In the genomic region with DNA sequence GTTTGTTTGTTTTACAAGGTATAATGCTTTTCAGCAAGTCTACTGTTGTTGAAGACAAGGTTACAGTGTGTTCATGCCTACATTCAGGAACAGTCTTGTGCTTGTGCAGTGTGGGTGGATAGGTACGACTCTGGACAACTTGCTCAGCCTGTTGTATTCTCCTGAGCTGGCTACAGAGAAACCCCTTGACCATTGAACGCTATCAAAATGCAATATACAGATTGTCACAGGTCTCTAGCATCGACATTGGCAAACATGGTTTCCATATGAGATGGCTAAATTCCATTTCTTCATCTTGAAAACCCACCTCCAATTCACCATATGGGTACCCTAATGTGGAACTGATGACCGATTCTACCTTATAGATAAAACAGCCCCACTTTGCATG, we compare ENCODE assay signal across 13 mouse cellular contexts. TPM values are rescaled to one million over a fixed set of nuclear protein-coding genes. Genes with fewer than 3 reads are reported as not detected.
DNase-seq lines count a peak whose midpoint lies in the region; ATAC-seq lines count a peak whose summit lies in the region.
"Had no signal": no experiment of that assay in that cellular context is flagged by ENCODE, and none has a peak within 500 bp of the region (broad histone marks: within the 10 kb centered on the region; RNA-seq: fewer than 3 reads in every experiment).

No protein-coding gene starts in this region.

- peak; percentile 9 for DNase-seq in neural tube, embryonic 11.5 days (ENCODE audit: low spot score)
- DNase-seq in neural tube, embryonic 10.5 days (ENCODE audit: extremely low spot score, low spot score): no peak
- DNase-seq in hindbrain, embryonic 10.5 days (ENCODE audit: low spot score): no peak
- DNase-seq in layer of hippocampus, adult 9-10 months (ENCODE audit: low spot score): no peak
- no peak for DNase-seq in spleen, postnatal 36 days (ENCODE audit: low spot score in 2 of 2)
- DNase-seq: kidney, postnatal 25 days; liver, postnatal 0 days had no signal

- no peaks in the 10 kb centered on the region for H3K36me3 ChIP-seq in neural tube, embryonic 11.5 days (ENCODE audit: control insufficient read depth, insufficient read depth, low read length)
- H3K36me3 ChIP-seq in hindbrain, embryonic 10.5 days: 0 out of 2 replicates have a peak, but pooled peaks cover 4% of the 10 kb centered on the region
- no peaks in the 10 kb centered on the region for H3K36me3 ChIP-seq in midbrain, embryonic 13.5 days
- no peaks in the 10 kb centered on the region for H3K36me3 ChIP-seq in kidney, embryonic 16.5 days (ENCODE audit: insufficient read depth, low read length)
- H3K36me3 ChIP-seq: limb, embryonic 13.5 days had no signal

- H3K4me3 ChIP-seq in neural tube, embryonic 11.5 days (ENCODE audit: low read depth, low read length): no peak overlapping the region
- H3K4me3 ChIP-seq in hindbrain, embryonic 10.5 days: peak overlapping the region; percentile 48; the same call in 1 of the 2 replicates
- no peak overlapping the region for H3K4me3 ChIP-seq in midbrain, embryonic 13.5 days (replicated peaks)
- H3K4me3 ChIP-seq in kidney, embryonic 16.5 days (ENCODE audit: low read length): no peak overlapping the region

- peak overlapping the region; percentile 81 for H3K27ac ChIP-seq in neural tube, embryonic 11.5 days (ENCODE audit: low read depth, low read length)
- H3K27ac ChIP-seq in hindbrain, embryonic 10.5 days: 0 out of 2 replicates have a peak overlapping the region, but pooled peaks have one; percentile 81
- peak overlapping the region; percentile 63 for H3K27ac ChIP-seq in midbrain, embryonic 13.5 days
- H3K27ac ChIP-seq in kidney, embryonic 16.5 days (ENCODE audit: low read length): no peak overlapping the region
- H3K27ac ChIP-seq: limb, embryonic 13.5 days; macrophage had no signal

- peak overlapping the region; percentile 27 for H3K4me2 ChIP-seq in neural tube, embryonic 11.5 days (ENCODE audit: low read depth)
- peak overlapping the region; percentile 54 for H3K4me2 ChIP-seq in midbrain, embryonic 13.5 days (replicated peaks)
- H3K4me2 ChIP-seq in kidney, embryonic 16.5 days (replicated peaks; ENCODE audit: low read depth, low read length): no peak overlapping the region

- H3K9ac ChIP-seq in neural tube, embryonic 11.5 days (ENCODE audit: low read length): 0 out of 2 replicates have a peak overlapping the region, but pooled peaks have one; percentile 14
- 0 out of 2 replicates have a peak overlapping the region, but pooled peaks have one; percentile 25 for H3K9ac ChIP-seq in midbrain, embryonic 13.5 days (replicated peaks)
- H3K9ac ChIP-seq in kidney, embryonic 16.5 days (replicated peaks; ENCODE audit: low read length): no peak overlapping the region
- H3K9ac ChIP-seq: limb, embryonic 13.5 days; liver, postnatal 0 days had no signal

- peaks cover 3% of the 10 kb centered on the region; the same call in 1 of the 2 replicates for H3K4me1 ChIP-seq in neural tube, embryonic 11.5 days (ENCODE audit: control insufficient read depth, insufficient read depth, low read length)
- H3K4me1 ChIP-seq in hindbrain, embryonic 10.5 days (replicated peaks): peaks cover 42% of the 10 kb centered on the region
- H3K4me1 ChIP-seq in midbrain, embryonic 13.5 days (replicated peaks): peaks cover 26% of the 10 kb centered on the region
- peaks cover 2% of the 10 kb centered on the region; the same call in 1 of the 2 replicates for H3K4me1 ChIP-seq in kidney, embryonic 16.5 days (ENCODE audit: insufficient read depth, low read length)

- 9% methylated on average over 4 of the region's 4 CpGs for WGBS in neural tube, embryonic 11.5 days
- 9% methylated on average over 4 of the region's 4 CpGs for WGBS in hindbrain, embryonic 10.5 days
- 9% methylated on average over 4 of the region's 4 CpGs for WGBS in midbrain, embryonic 13.5 days
- 9% methylated on average over 4 of the region's 4 CpGs for WGBS in kidney, embryonic 16.5 days

- H3K9me3 ChIP-seq in neural tube, embryonic 11.5 days (ENCODE audit: control insufficient read depth, low read length): no peaks in the 10 kb centered on the region
- no peaks in the 10 kb centered on the region for H3K9me3 ChIP-seq in hindbrain, embryonic 10.5 days
- H3K9me3 ChIP-seq in midbrain, embryonic 13.5 days: no peaks in the 10 kb centered on the region
- H3K9me3 ChIP-seq in kidney, embryonic 16.5 days (ENCODE audit: low read length): no peaks in the 10 kb centered on the region
- H3K9me3 ChIP-seq: limb, embryonic 13.5 days had no signal

- peaks cover 61% of the 10 kb centered on the region for H3K27me3 ChIP-seq in neural tube, embryonic 11.5 days (ENCODE audit: control insufficient read depth, insufficient read depth, low read length)
- peaks cover 100% of the 10 kb centered on the region for H3K27me3 ChIP-seq in hindbrain, embryonic 10.5 days (ENCODE audit: insufficient read depth, poor library complexity, severe bottlenecking)
- peaks cover 71% of the 10 kb centered on the region for H3K27me3 ChIP-seq in midbrain, embryonic 13.5 days
- H3K27me3 ChIP-seq in kidney, embryonic 16.5 days (ENCODE audit: insufficient read depth, low read length): peaks cover 88% of the 10 kb centered on the region

- no peak for ATAC-seq in neural tube, embryonic 11.5 days (ENCODE audit: insufficient read depth, low FRiP score, low TSS enrichment)
- ATAC-seq in midbrain, embryonic 13.5 days: no peak
- ATAC-seq in kidney, embryonic 16.5 days (ENCODE audit: low FRiP score, low TSS enrichment): no peak
- ATAC-seq: liver, postnatal 0 days had no signal

RNA-seq across cellular contexts. Expression of a gene that starts 5.9 kb away (rescaled TPM):
- polyA plus RNA-seq in neural tube, embryonic 11.5 days (2014; fragmentation: Nextera tagmentation; extraction: Ambion mirVana): 52.2 and 58.1 TPM in 2 replicates
- 16.9 and 19.8 TPM in 2 replicates for polyA plus RNA-seq in hindbrain, embryonic 10.5 days (2016; fragmentation: Nextera tagmentation; extraction: Ambion mirVana)
- polyA plus RNA-seq in midbrain, embryonic 13.5 days (2015; fragmentation: Nextera tagmentation; extraction: Ambion mirVana): 53.2 and 56.6 TPM in 2 replicates
- not detected in 2 replicates for polyA plus RNA-seq in kidney, embryonic 16.5 days (2015; fragmentation: Nextera tagmentation; extraction: Ambion mirVana)
- polyA plus RNA-seq: heart, embryonic 14.5 days; liver, postnatal 0 days; macrophage; thymus, postnatal 0 days had no signal

RNA-seq across cellular contexts. Expression of a gene that starts 9.3 kb away (rescaled TPM):
- 17.3 and 17.9 TPM in 2 replicates for polyA plus RNA-seq in neural tube, embryonic 11.5 days (2014; fragmentation: Nextera tagmentation; extraction: Ambion mirVana)
- 6.9 and 8.1 TPM in 2 replicates for polyA plus RNA-seq in hindbrain, embryonic 10.5 days (2016; fragmentation: Nextera tagmentation; extraction: Ambion mirVana)
- 14.8 and 16.4 TPM in 2 replicates for polyA plus RNA-seq in midbrain, embryonic 13.5 days (2015; fragmentation: Nextera tagmentation; extraction: Ambion mirVana)
- polyA plus RNA-seq in kidney, embryonic 16.5 days (2015; fragmentation: Nextera tagmentation; extraction: Ambion mirVana): not detected in 2 replicates
- polyA plus RNA-seq: heart, embryonic 14.5 days; liver, postnatal 0 days; macrophage; thymus, postnatal 0 days had no signal

Comparison
In these comparisons a context has a peak if more than half of its experiments do, and no peak if none do; other contexts are left out.
1. RNA of a gene that starts 5.9 kb away (polyA plus RNA-seq): 52.2 to 58.1 TPM in neural tube, embryonic 11.5 days, 53.2 to 56.6 TPM in midbrain, embryonic 13.5 days and 16.9 to 19.8 TPM in hindbrain, embryonic 10.5 days; not detected in kidney, embryonic 16.5 days; every median in the first group is over 10 times any median in the second.